Mouse (Mus musculus) embryo, embryonic 11 days (tissue): Measurements from ENCODE around the gene Ogdh.

ENCODE experiments used
- DNase-seq: peaks from one replicate; pipeline ENCODE4 v3.0.0-alpha.2; 2015

Gene Ogdh

DNA sequence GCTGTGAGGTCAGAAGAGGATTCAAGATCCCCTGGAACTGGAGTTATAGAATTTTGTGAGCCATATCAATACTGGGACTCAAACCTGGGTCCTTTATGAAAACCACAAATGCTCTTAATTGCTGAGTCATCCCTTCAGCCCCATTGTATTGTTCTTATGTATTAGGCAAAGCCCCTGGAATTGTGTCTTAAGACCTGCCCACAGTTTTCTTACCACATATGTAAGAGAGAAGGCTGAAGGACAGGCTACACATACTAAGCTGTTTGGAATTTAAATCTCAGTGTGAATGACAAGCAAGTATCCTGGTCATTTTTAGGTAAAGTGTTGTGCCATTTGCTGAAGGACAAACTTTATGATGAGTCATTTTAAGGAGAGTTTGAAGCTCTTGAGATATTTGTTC, 4.6 kb downstream of the Ogdh start:
- no peak for DNase-seq

DNA sequence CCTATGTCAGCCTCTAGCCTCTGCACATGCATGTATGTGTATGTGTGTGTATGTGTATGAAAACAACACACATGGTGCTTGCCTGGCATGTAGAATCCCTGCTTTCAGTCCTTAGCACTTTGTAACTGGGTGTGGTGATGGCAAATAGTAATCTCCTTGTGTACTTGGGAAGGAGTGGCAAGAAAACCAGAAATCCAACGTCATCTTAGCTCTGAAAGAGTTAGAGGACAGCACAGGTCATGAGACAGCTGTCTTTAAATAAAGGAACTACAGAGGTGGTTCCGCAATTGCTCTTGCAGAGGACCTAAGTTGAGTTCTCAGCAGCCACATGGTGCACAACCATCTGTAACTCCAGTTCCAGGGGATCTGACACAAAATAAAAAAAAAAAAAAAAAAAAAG, 8.0 kb downstream of the Ogdh start:
- DNase-seq: no peak

DNA sequence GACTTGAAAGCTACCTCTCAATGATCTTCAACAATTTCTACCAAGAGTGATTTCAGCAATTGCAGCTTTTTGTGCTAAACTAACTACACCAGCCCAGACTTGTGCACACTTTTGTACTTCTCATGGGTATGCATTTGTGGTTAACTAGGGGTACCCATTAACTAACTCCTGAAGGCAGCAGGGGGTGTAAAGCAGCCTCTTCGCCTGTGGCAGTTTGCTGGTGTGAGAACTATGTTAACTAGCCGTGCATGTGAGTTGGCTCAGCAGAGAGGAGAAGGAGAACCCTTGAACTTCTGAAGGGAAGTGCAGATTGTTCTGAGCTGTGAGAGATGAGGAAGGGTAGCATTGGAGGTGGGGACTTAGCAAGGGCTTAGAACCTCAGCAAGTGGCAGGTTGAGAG, 11.4 kb downstream of the Ogdh start:
- DNase-seq: no peak

DNA sequence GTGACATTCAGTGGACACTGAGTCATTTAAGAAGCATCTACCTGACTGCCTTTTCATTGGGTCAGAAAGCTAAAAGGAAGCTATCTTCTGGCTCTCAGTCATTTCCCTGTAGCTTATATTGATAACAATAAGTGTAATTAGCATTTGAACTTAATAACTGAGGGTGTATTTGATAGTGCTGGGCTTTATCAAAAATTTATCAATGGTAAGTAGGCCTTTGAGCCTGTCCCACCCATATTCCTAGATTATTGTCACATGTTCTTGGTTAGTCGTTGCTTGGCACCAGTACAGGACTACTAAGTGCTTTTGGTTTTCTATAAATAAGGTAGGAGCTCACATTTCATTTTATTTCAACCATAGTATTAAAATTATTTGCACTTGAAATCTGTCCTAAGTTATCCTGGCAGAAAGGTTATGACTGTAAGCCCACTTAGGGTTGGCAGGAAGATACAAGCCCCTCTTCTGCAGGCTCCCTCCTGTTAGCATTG, 14.6 kb downstream of the Ogdh start:
- no peak for DNase-seq

DNA sequence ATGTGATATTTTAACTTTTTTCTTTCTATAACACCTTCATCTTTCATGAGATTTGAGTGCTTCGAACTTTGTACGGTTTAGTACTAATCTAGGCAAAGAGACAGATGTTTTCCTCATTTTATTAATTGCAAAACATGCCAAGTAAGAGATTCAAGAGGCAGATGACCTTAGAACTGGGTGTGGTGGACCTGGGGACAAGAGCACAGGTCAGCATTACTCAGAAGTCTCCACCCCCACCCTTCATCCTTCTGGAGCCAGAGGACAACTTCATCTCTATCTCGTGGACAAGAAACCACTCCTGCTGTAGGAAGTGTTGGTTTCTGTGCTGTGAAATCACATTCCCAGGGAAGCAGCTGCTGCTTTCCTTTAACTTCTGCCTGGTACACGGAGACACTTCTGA, 16.7 kb downstream of the Ogdh start:
- no peak for DNase-seq

DNA sequence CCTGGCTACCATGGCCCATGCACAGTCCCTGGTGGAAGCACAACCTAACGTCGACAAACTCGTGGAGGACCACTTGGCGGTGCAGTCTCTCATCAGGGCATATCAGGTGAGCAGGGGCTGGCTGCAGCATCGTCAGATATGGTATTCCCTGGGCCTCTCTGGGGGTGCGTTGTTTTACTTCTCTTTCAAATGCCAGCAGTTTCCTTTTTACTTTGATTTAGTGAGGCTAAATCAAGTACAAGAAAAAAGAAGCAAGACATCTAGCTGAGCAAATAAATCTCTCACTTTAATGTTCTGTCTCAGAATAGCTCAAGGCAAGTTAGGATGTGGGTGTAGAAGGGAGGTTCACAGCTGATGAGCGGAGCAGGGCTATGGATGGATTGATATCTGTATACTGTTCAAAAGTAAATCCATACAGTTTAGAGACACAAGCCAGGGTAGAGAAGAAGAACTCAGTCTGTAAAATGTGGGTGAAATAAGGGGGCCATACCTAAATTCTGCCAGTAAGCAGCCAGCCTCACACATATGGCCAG, 22.5 kb downstream of the Ogdh start:
- no peak for DNase-seq

DNA sequence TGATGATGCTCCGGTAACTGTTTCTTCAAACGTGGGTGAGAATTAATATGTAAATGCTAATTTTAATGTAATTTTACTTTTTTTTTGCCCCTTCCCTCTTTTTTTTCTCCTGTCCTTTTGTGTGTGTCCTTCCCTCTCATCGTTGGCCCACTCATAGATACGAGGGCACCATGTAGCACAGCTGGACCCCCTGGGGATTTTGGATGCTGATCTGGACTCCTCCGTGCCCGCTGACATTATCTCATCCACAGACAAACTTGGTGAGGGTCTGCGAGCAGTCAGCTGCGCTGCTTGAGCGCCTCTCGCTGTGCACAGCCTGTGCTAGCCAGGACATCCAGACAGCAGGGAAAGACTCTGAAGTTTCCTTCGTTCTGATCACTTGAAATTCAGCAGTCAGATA, 25.4 kb downstream of the Ogdh start:
- DNase-seq: no peak

DNA sequence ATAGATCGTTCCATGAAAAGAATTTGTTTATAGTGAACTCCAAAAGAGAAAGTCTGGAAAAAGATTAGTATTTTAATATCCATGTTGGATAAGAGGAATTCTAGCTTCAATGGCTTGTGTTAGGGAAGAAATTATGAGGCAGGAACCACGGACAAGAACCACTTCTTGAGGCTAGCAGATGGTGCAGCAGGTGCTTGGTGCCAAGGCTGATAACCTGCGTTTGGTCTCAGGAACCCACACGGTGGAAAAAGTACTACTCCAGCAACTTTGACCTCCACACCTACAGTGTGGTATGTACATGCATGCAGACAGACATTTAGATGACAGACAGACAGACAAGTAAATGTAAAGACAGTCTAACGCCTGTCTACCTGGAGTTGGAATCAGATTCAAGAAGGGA, 27.1 kb downstream of the Ogdh start:
- no peak for DNase-seq

DNA sequence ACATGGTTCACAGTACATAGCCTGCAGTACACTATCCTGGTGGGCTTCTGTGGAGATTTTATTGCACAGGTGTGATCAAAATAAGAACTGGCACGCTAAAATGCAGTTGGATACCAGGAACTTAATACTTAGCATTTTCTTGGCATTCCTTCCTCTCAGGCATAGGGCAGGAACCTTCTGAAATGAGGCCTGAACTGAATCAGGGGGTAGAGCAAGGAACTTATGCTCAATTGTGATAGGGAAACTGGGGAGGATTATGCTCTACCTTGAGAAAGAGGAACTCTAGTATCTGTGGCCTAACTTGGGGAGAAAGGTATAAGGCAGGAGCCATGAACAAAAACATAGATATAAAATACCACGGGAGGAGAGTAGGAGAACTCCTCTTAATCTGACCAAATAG, 27.9 kb downstream of the Ogdh start:
- no peak for DNase-seq

DNA sequence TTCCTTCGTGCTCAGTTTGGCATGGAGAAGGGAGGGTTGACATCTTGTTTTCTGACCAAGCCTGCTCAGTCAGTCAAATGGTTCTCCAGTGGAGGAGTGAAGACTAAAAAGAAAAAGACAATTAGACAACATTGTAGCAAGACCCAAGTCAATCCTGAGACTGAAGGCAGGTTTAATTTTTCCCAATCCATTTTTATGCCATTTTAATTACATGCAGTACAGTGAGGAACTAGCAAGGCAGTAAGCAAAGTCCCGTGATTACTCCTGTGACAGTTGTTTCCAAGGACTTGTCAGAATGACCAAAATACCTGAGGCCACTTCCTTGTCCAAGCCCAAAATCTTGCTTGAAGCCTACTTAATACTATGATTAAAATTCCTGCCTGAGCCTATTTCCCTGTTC, 30.7 kb downstream of the Ogdh start:
- no peak for DNase-seq

DNA sequence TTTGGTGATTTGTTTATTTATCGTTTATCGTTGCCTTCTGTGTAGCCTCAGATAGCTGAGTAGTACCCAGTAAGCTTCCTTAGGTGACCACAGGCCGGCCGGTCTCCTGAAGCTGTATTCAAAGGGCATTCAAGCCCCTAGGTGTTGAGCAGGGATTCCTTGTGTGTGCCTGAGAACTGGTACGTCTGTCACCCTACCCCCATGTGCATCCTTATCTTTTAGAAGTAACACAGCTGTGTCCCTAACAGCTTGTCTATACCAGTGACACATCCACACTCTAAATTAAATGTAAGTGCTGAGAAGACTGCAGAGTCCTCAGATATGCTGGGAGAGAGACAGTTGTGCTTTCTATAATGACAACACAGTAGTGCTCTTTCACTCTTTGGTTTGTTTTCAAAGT, 31.9 kb downstream of the Ogdh start:
- DNase-seq: no peak

DNA sequence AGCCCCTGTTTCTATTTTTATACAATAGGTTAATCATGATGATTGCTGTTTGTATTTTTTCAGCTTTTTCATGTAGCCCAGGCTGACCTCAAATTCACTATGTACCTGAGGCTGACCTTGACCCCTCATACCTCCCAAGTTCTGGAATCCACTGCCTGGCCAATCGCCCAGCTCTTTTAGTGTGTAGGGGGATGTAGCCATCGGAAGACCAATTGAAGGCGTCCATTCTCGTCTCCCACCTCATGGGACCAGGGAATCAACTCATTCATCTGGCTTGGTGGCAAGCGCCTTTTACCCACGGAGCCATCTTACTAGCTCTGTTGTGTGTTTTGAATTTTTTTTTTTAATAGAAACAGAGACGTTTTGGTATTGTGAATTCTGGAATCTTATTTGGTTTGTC, 39.8 kb downstream of the Ogdh start:
- no peak for DNase-seq

DNA sequence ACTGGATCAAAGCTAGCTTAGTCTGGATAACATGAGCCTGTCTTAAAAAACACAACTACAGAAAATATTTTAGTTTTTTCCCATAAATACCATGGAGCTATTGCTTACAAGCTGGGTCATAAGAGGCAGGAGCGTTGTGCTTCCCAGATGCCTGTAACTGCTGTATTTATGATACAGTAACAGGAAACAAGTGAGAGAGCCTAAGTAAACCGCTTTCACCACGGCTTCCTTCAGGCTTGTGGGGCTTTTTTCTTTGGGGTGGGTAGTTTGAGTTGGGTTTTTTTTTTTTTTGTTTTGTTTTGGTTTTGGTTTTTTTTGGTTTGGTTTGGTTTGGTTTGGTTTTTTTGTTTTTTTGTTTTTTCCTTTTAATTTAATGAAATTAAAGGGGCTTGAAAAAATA, 41.2 kb downstream of the Ogdh start:
- DNase-seq: no peak

DNA sequence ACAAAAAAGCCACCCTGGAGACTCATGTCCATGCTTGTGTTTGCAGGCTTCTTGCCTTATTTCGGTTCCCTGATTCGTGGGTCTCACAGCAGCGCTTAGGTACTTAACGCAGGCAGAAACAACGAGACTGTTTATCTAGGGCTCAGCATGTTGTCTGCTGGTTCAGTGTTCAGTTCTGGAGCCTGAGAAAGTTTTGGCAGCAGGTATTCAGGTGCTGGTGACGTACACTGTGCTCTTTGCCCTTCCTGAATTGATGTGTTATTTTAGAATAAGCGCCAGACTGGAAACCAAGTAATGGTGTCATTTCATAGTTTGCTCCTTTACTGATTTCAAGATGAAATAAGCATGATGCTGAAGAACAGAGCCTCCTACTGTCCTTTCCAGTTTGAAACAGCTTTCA, 42.0 kb downstream of the Ogdh start:
- DNase-seq: no peak

DNA sequence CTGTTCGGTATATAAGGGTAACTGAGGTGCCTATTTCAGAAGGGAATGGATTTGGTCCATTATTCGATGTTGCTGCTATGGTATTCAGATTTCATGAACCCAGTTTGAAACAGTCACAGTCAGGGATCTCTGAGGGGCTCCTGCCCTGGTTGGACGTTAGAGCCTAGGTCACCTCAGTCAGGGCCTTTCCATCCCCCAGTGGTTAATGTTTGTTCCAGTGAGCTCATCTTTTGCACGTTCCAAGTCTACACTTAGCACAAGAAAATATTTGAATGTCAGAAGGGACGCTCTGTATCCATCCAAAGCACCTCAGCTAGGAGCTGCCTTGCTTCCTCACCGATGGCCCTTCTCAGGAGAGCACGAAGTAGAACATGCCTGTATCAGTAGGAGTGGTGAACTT, 43.9 kb downstream of the Ogdh start:
- DNase-seq: no peak

DNA sequence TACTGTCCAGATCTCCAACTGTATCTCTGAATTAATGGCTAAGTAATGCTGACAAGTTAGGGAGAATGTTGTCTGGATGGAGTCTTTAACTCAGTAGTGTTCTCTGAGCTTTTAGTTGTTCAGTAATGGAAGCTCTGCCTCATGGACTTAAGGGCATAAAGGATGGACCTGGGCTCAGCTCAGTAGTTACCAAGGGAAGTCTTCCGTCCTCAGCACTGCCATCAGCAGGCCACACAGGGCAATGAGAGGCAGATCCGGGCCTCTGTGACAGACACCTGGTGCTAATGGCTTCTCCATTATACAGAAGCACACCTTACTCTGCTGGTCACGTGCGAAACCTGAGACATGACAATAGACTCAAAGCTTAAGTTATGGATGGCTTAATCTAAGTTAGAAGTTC, 45.3 kb downstream of the Ogdh start:
- no peak for DNase-seq

DNA sequence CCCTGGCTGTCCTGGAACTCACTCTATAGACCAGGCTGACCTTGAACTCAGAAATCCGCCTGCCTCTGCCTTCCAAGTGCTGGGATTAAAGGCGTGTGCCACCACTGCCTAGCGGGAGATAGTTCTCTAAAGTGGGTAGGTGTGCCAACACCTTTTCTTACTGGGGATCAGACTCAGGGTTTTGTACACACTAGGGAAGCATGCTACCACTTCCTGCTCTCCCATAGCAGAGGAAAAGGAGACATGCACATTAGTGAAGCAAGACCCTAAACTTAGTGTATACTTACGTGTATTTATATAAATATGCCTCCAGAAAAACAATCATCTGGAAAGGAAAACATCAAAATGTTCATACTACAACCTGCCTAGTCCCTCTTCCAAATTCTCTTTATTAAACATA, 54.5 kb downstream of the Ogdh start:
- no peak for DNase-seq

DNA sequence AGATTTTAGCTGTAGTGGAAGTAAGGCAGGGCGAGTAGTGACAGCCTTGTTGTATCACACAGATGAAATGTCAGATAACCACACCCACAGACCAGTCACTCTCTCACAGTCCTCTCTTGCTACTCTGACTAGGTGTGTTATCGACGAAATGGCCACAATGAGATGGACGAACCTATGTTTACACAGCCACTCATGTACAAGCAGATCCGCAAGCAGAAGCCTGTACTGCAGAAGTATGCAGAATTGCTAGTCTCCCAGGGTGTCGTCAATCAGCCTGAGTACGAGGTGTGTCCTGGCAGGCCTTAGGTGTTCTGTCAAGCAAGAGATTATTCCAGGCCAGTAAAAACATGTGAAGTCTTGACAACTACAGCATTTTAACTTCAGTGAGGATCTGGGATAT, 55.5 kb downstream of the Ogdh start:
- DNase-seq: no peak

DNA sequence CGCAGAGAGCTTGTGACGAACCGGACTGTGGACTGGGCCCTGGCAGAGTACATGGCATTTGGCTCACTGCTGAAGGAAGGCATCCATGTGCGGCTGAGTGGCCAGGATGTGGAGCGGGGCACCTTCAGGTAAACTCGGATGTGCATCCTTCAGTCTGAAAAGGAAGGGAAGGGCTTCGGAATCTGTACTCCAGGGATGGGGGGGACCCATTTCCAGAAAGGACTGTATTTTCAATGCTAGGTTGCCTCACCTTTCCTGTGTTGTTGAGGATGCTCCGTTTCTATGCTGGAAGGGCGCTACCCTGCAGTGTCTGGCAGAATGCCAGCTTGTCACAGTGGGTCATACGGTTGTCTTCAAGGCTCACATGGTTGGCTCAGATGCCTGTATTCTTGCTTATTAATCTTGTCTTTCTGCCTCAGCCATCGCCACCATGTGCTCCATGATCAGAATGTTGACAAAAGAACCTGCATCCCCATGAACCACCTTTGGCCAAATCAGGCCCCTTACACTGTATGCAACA, 57.3 kb downstream of the Ogdh start:
- no peak for DNase-seq

DNA sequence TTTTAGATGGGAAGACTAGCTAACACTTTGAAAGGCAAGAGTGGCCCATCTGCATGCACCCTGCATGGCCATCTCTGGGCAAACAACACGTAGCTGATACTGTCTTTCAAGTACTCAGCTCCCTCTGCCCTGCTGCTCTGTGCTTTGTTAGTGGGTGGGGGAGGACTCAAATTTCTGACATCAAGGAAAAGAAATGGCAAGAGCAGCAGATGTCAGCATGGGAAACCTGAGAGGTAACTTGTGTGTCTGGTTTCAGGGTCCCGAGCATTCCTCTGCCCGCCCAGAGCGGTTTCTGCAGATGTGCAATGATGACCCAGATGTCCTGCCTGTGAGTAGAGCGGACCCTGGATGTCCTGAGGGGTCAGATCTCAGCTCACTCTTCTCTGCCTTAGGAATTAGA, 58.2 kb downstream of the Ogdh start:
- no peak for DNase-seq

DNA sequence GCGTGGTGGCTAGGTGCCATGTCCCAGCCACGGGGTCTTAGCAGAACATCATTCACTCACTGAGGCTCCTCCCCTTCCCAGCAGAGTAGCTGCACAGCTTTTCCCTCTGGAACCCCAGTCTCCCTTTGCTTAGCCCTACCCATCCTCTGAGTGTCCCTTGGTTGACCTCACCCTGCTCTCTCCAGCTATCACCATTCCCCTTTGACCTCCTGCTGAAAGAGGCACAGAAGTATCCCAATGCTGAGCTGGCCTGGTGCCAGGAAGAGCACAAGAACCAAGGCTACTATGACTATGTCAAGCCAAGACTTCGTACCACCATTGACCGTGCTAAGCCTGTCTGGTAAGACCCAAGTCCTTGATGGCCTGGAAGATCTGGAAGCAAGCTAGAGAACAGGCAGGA, 63.7 kb downstream of the Ogdh start:
- no peak for DNase-seq

DNA sequence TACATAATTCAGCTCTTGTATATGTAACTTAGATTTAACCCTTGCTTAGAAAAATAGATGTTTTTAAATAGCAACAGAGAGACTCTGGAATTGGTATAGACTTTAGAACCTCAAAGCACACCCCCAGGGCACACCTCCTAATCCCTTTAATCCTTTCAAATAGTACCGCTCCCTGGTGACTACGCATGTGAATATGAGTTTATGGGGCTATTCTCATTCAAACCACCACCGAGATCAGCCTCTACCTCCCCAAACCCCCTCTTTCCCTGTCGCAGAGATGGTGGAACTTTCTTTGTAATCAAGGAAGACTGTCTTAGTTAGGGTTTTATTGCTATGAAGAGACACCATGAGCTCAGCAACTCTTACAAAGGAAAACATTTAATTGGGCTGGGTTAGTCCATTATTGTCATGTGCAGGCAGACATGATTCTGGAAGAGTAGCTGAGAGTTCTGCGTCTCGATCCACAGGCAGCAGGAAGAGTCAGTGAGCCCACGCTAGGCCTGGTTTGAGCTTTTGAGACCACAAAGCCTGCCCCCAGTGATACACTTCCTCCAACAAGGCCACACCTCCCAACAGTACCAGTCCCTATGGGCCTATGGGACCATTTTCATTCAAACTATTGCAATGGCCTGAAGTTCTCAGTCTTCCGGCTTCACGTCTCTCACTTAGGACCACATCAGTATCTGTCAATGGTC, 73.3 kb downstream of the Ogdh start:
- DNase-seq: no peak

DNA sequence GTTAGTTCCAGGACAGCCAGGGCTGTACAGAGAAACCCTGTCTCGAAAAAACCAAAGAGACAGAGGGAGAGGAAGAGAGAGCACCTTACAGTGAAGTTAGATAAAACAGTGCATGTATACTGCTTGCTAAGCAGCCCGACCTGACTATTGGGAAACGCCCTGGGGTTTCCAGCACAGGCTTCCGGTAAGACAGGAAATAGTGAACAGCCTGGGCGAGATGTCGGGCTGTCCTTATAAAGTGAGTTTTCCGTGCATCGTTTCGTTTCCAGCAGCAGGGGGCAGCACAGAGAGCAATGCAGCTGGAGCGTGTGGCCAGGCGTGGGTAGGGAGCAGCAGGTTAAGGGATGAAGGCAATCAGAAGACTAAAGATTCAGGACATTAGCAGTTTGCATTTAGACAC, 74.5 kb downstream of the Ogdh start:
- peak; percentile 82 for DNase-seq

DNA sequence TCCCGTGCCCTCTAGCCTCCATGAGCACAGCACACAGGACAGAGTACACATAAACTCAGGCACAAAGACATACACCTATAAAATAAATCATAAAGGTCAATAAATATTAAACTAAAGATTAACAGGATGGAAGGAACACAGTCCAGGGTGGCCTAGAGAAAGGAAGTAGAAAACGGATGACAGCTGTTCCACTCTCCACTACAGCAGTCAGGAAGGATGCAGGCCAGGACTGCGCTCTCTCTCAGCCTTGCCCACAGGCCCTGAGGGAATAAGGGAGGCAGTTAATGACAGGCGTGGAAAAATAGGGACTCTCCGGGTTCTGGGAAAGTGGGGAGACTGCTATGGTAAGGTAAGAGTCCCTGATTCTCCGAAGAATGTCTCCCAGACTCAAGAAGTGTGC, 75.0 kb downstream of the Ogdh start:
- DNase-seq: no peak

DNA sequence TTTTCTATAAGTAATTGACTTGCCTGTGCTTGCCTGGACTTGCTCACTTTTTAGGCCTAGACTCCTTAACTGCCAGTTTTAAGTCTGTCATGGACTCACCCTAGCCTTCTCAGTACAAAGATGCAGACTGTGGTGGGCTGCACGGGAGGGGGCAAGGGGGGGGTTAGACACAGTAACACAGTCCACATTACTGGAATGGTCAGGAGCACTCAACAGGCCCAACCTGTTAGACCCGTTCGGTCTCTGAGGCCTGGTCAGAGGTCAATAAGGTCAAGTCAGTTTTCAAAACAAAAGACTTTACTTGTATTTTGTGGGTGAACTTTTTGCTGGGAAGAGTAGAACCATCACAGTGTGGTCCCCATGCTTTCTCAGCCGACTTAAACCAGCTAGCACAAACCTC, 75.7 kb downstream of the Ogdh start:
- no peak for DNase-seq
